Mouse (Mus musculus) left cerebral cortex, adult 18-20 months (tissue): Measurements from ENCODE around the gene Ak3. TPM values are rescaled to one million over a fixed set of nuclear protein-coding genes. Genes with fewer than 3 reads are reported as not detected.
"Not testable (repeated sequence)": the region's sequence is repeated elsewhere in the genome, so short reads cannot be mapped to it uniquely, and the experiment has no call there.

ENCODE experiments used
- DNase-seq, 2 experiments: peaks; one replicate each; pipeline ENCODE4 v3.0.0; 2021 to 2022; ENCODE audit warnings: low spot score in 2 of 2, mixed read lengths in 1 of 2
- total RNA-seq, 2 experiments: library from RNA; stranded (reverse); gene quantifications; 2 replicates each; pipeline ENCODE4 v1.2.3; 2021

Gene Ak3
- total RNA-seq, 2 experiments from 2014 or later, result 53.7 to 54.9 TPM

DNA sequence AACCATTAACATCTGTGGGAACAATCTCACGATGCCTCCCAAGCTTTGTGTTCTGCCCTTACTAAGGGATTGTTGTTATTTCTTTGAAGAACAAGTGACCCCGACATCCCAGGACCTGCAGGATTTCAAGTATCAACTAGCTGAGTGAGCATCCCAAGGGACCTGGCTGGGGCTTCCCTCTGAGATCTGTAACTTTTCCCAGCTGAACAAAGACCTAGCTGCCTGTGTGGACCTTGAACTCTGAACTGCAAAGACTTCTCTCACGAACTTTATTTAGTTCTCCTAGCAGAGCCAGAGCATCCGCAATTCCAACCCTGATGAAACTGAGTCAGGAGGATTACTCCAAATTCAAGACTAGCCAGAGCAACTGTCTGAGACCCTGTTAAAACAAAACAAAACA is 2.4 kb downstream of the Ak3 start:
- DNase-seq, result no peak

DNA sequence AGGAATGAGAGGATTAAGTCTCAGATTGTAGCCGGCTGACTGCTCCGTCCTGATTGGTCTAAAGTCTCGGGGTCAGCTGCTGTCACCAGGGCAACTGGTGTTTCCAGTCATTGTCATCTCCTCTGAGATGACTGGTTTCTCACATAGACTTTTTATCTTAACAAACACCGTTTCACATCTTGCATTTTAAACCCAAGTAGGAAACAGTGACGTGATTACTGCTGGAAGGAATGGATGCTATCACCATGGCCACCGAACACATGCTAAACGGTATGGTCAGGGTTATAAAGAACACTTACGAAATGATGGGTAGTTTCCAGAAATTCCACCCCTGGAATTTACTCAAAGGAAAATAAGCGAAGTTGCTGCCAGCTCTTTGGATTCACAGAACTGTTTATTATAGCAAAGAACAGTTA is 3.4 kb downstream of the Ak3 start:
- no peak for DNase-seq

DNA sequence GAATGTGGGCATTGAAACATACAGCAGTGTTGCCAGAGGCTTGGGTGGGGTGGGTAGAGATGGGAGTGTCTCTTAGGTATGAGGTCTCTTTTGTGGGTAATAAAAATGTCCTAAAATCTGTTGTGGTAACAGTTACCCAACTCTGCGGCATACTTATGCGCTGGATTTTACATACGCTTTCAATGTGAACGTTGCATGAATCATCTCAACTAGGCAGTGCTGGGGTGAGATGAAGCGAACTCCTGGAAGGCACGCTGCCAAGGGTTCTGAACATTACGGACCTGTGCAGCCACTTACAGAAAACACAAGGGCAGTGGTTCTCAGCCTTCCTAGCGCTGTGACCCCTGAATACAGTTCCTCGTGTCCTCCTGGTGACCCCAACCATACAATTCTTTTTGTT is 5.1 kb downstream of the Ak3 start:
- DNase-seq, result no peak

DNA sequence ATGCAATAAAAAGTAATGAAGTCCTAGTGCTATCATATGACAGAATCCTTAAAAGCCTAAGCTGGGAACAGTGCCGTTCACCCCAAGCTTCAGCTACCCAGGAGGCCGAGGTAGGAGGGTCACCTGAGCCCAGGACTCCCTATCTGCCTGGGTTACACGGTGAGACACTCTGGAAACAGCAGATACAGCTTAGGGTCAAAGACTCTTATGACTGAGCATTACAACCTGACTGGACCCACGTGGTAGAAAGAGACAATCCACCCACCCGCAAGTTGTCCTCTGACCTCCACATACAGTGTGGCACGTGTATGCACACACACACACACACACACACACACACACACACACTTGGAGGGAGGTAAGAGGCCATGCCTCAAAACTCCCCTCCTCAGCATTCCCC is 5.6 kb downstream of the Ak3 start:
- DNase-seq, result no peak

DNA sequence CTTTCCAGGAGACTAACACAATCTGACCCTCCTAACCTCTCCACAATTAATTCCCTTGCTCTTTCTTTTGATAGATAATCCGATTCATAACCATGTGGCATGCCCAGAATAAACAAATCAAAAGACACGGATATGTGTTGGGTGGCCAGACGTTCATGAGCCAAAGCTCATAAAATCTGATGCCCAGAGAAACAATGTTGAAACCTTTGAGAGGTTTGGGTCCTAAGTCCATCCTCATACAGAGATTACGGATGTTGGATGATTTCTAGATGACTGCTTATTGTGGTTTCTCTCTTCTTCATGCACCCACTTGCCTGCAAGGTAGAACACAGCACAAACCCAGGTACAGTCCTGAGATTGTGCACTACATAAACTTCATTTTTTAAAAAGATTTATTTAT is 7.6 kb downstream of the Ak3 start:
- DNase-seq, result no peak

DNA sequence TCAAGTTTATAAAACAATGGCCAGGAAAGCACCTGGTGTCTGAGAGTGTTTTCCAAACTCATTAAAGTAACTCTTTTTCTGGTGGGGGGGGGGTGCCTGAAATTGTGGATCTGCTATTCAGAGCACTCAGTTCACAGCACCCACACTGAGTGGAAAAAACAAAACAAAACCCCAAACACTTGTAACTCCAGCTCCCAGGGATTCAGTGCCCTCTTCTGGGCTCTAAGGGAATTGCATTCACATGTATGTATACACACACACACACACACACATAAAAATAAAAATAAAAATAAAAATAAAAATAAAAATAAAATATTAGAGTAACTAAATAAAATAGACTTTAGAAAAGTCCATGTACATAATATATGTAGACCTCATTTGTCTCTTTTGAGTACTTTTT is 8.4 kb downstream of the Ak3 start:
- DNase-seq, result no peak

DNA sequence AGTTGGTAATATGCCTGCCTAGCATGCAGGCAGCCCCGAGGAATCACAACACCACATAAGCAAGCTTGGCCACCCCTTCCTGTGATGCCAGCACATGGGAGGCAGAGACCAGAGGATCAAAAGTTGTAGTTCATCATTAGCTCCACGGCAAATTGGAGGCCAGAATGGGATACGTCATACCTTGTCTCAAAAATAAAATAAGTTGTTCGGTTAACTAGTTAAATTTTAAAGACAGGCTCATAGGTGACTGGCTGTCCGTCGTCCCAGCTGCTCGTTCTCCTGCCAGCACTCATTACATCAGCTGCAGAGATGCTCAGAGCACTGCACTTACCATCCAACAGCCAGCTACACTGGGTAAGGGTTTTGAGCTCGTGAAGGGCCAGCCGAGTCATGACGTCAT is 10.2 kb downstream of the Ak3 start:
- DNase-seq, result no peak

DNA sequence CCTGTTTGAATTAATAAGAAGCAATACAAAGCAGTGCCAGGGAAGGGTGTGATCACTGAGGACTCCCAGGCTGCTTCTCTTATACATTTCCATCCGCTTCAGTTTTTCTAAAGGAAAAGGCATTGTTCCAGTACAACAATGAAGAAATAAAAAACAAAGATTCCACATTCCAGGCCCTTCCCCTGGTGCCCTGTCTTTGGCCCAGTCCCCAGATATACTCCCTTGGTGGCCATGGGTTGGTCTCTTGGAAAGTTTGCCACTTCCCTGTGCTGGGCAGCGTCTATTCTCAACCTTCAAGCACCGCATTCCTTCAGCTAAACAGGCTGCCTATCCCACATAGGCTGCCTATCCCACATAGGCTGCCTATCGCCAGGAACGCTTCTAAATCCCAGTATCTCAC is 10.7 kb downstream of the Ak3 start:
- no peak for DNase-seq

DNA sequence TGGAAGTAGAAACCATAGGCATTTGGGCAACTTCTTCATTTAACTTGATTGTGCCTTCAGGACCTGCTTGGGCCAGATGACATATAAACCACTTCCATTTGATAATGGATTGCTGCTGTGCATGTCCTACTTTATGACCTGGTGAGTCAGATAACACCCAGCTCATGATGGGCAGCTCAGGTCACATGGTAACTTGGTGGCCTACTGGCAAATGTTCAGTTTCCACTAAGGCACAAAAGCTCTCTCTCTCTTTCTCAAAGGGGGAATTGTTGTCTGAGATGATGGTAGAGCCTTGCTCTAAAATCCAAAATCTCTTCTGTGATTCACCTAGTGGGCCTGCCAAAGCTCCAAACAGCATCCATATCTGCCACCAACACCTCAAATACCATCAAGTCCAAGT is 15.1 kb downstream of the Ak3 start:
- DNase-seq, result no peak

DNA sequence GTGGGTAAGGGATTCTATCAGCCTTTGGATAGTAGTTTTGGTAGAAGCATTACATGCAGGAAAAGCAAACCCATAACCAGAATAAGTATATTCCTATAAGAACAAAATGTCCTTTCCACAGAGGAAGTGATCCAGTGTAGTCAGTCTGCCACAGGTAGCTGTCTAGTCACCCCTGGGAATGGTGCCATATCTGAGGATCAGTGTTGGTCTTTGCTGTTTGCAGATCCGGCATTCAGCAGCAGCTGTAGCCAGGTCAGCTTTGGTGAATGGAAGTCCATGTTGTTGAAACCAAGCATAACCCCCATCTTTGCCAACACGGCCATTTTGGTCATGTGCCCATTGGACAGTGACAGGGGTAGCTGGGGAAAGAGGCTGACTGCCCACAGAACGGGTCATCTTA is 16.0 kb downstream of the Ak3 start:
- no peak for DNase-seq

DNA sequence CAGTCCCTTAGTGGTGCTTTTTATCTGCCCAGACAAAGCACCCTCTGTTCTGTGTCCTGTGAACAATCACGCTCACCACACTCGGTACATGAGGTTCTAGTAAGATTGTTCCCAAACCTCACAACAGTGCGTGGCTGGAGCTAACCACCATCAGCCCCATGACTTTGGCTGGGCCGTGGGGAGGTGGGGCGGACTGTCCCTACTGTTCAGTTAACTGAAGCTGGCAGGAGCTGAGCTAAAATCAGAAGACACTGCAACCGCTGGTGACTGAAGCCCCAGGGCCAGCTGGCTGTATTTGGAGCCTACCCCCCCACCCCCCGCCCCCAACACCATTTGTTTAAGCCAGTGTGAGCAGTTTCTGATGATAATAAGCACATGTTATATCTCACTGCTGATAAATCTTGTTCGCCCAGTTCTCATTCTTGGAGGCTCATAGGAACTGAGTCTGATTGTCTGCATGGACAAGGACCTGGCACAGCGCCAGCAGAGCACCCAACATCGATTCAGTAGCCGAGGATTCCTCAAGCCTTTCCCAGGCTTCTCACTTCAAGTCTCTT is 23.3 kb downstream of the Ak3 start:
- peak; percentile 41 to 56 for DNase-seq

DNA sequence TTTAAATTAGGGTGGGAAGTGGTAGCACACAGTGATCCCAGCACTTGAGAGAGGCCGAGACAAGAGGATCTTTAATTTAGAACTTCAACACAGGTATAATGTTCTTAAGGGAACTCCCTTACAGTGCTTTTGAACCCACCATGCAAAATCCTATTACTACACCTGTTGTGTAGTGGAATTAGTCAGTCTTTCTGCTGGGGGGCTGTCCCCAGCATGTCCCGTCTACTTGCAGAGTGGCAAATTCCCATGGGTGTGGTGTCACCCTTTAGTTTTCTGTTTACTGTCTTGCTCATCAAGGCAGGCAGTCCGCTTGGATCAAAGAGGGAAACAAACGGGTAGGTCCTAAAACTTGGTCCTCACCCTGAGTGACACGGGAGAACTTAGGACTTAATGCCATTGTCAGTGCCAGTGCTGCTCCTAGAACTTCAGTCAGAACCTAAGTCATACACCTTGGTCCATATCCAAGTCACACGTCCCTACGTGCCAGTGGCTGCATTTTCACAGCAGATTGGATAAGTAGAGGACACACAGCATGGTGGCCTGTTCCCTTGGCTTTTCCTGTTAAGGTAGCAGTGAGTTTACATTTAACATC is 25.9 kb downstream of the Ak3 start:
- no peak for DNase-seq

DNA sequence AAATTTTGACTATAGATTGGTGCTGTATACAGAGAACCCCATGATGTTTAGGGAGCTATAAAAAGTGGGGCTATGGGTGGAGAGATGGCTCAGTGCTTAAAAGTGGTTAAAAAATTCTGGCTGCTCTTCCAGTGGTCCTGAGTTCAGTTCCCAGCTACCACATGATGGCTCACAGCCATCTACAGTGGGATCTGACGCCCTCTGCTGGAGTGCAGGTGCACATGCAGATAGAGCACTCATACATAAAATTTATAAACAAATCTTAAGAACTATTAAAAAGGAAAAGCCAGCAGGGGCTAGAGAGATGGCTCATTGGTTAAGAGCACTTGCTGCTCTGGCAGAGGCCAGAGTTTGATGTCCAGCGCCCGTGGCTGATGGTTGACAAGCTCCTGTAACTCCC is 28.1 kb downstream of the Ak3 start:
- DNase-seq, result no peak

DNA sequence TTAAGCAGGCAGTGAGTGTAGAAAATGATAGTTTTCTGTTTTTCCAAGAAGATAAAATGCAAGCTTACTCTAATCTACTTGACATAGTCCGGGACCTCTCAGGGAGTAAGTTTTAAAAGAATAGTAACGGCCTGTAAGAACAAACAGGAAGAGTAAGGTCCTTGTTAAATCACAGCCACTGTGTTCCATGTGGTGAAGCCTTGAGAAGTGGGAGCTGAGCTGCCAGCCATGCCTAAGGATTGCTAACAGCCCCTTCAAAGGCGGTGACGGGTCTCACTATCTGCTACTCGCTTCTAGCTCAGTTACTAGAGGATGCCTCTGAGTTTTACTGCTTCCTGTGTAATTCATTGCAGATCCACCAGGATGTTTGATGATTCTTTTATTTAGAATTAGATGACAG is 31.0 kb downstream of the Ak3 start:
- DNase-seq, result no peak

DNA sequence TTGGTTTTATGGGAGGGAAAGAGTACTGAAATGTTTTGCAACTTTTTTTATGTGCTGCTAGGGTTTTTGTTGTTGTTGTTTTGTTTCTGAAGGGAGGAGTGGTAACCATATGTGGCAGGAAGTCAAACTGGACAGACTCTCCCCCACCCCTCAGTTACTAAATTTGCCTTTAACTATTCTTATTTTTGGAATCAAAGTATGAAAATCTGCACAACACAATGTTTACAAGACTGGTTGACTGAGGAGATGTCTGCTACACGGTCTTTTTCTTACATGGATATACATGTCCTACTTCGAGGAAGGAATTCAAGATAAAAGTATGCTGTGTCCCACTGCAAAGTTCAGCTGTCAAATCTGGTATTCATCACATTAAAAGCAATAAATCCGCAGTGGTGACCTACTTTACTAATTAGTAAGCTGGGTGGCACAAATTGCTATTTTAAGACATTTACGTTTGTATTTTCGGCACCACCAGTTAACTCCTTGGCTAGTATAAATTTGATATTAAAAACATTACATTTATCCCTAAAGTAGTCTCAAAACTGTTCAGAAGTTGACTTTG is 31.5 kb downstream of the Ak3 start:
- no peak for DNase-seq

DNA sequence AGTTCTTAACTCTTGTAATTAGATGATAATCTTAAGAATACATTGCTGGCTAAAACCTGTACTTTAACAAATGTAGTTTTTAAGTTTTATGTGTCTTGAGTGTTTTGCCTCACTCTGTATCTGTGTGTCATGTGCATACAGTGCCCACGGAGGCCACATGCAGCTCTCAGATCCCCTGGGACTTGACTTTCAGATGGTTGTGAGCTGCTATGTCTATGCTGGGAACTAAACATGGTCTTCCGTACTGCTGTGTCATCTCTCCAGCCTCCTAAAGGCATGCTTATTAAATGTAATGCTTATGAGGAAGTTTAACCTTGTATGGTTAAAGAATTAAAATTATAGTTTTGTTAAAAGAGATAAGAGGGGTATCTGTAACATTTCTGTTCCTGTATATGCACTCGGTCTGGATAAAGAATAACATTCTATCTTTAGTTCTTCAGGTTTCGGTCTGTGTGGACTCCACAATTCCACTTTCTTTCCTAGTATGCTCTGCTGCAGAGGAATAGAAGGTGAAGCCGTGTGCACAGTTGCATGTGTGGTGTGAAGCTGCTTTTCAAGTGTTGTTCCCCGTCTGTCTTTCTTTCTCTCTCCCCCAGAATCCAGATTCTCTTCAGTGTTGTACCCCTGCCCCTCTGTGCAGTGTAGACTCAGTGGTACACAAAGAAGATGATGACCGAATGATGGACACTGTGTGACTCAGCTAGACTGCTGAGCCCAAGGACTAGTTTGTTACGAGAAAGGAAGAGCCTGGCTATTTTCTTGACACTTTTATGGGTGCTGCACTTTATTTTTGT is 32.2 kb downstream of the Ak3 start:
- no peak for DNase-seq

DNA sequence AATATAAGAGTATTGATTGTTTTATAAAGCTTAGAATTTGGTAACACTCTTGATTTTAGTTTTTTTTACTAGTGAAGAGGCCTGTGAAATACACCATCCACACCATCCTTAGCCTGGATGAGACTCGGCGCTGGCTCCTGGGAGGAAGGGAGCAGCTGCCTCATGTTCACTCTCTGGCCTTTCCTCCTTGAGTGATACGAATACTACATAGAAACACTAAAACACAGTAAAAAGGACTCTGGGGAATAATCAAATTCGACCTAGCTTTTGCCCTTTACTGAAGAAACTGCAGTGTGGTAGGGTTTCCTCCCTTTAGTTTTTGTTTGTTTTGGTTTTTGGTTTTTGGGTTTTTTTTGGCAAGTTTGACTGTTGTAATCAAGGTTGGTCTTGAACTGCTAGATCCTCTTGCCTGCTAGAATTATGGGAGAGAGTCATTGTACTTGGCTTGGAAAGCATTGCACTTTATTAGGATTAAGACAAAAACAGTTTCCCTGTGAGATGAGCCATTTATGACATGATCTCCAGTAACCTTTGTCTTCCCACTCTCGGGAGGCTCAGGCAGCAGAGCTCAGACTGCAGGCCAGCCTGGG is 33.2 kb downstream of the Ak3 start:
- no peak for DNase-seq

DNA sequence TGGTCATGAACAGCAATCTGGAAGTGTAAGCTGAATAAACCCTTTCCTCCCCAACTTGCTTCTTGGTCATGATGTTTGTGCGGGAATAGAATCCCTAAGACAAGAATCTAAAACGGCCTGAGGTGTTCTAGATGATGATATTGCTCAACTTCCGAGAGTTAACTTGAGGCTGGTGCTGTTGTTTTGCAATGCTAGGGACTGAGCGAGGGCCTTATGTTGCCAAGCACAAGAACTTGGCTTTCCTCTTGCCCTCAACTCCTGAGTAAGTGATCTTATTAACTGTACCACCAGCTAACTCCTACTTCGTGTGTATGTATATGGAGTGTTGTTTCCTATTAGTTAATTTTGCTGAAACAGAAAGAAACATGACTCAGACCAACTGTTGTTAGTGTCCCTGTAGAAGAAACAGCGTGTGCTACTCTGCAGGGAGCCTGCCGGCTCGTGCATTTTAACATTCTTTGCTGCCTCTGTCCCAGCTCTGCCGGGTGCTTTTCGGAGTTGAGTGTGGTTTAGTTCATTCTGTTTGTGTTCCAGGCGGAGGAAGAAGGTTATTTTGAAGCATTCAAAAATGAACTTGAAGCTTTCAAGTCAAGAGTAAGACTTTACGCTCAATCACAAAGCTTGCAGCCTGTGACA is 36.3 kb downstream of the Ak3 start:
- DNase-seq, result no peak

DNA sequence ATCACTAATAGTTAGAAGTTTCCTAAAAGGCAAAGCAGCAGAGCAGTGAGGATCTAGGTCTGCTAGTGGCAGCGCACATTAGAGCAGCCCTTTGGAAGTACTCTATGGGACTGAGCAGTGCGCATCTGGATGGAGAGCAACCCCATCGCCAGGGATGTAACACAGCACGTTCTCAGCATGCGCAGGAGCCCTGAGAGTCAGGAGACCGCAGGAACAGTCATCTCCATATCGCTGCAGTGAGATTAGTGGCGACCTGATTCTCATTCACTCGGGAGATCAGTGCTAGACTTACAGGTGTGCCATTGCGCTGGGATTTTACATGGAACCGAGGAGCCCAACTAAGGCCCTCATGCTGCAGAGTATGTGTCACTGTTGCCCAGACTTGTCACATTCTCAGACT is 38.7 kb downstream of the Ak3 start:
- DNase-seq, result no peak

DNA sequence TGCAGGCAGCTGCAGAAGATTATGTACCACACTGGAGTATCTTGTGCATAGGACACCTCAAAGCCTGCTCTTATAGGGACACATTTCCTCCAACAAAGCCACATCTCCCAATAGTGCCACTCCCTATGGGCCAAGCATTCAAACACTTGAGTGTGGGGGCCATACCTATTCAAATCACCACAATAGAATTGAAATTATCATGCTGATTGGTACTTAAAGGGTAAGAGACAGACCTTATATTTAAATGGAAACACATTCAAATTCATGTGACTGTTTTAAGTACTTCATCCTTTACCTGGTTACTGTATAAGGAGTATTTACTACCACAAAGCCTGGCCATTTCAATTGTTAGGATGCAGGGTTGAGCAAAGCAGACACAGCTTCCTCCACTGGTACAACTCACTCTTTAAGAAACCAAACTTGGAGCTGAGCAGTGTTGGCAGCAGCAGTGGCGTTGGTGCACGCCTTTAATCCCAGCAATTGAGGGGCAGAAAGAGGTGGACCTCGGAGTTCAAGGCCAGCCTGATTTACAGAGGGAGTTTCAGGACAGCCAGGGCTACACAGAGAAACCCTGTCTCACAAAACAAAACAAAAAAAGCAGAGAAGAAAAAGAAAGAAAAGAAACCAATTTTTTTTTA is 39.6 kb downstream of the Ak3 start:
- DNase-seq, result no peak

DNA sequence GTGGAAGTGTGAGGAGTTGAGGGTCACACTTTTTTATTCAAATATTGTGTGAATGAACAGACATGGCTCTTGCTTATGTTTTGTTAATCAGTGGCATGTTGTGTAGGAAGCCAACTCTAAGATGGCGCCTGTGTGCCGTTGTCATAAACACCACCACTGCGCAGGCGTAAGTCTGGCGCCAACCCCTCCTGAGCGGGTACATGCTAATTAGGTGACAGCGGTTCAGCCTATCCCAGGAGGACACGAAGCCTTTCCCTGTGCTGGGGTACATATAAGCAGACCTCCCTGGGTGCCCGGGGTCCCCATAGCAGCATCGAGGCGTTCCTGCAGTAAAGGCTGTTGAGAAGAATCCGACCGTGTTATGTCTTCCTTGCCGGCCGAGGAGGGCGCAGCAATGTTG is 47.4 kb downstream of the Ak3 start:
- not testable (repeated sequence) for DNase-seq
